Mouse (Mus musculus) frontal cortex, postnatal 36 days (tissue): ENCODE results near the gene H1foo.

Experiments
- DNase-seq, 2 experiments: peaks; one replicate each; pipeline ENCODE4 v3.0.0; 2022; ENCODE audit warnings: low spot score in 2 of 2

The H1foo gene

DNA sequence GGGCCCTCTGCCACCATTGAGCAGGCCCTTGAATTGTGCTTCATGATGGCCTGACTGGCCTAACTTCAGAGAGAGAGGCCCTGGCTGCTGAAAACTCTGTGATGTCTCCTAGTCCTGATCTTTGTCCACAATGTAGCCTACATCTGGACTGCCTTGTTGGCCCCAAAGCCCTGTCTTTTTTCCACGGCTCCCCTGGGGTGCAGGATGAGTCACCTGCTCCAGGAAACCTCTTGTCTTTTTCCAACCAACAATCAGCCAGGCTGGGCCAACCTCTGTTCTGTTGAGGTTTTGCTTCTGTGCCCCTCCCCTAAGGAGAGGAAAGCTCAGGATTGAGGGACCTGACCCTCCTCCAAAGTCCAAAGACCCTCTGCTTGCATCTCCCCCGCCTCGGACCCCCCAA, 17.0 kb downstream of the H1foo start:
- no peak for DNase-seq

DNA sequence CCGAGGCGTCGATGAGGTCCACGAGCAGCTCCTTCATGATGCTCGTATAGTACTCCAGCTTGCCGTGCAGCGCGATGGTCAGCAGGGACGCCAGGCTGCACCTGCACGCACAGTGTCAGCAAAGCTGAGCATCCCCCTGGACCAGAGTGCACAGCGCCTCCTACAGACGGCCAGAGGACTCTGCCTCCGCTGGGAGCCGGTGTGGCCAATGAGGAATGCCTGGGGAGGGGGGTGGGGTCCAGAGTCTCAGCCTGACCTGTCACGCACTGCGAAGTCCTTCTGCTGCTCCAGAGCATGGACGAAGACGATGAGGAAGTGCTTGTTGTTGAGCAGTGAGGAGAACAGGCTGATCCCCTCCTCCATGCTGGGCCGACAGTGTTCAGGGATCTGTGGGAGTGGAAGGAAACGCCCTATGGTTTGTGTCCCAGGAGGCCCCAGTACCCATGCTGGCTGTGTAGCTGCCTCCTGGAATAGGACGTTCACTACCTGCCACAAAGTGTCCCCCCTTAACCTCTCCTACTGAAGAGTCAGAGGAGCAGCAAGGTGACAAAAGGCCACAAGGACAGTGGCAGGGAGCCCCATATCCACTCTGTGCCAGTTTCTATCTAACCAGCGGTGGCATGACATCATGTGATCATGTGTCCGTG, 17.8 kb downstream of the H1foo start:
- no peak for DNase-seq

DNA sequence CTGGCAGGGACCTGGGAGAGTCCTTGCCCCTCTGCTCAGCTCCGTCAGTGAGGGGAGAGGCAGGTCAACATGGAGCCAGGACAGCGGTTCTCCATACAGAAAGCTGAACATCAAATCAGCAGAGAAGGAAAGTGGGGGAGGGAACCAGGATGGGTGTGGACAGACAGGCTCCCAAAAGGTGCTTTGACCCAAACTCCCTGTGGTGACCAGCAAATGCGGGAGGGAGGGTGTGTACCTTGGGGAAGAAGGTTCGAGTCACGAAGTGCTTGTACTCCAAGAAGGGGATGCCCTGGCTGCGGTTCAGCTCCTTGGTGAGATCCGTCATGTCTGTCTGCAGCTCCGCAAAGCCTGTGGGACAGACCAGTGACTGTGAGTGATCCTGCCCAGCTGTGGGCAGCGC, 18.9 kb downstream of the H1foo start:
- DNase-seq: no peak

- DNase-seq: no peak
Observed at GRCm38 (mm10) chr6:115966227-115966966, 21.7 kb downstream of the H1foo start.

- no peak for DNase-seq
Observed at GRCm38 (mm10) chr6:115967291-115967880, 22.6 kb downstream of the H1foo start.

GRCm38 (mm10) chr6:115968086-115968485, 23.3 kb downstream of the H1foo start:
- DNase-seq: no peak

GRCm38 (mm10) chr6:115968700-115969099, 24.0 kb downstream of the H1foo start:
- no peak for DNase-seq

GRCm38 (mm10) chr6:115969103-115969502, 24.4 kb downstream of the H1foo start:
- DNase-seq: no peak

GRCm38 (mm10) chr6:115969952-115970351, 25.2 kb downstream of the H1foo start:
- no peak for DNase-seq

- no peak for DNase-seq
Observed at GRCm38 (mm10) chr6:115971273-115972060, 26.7 kb downstream of the H1foo start.

GRCm38 (mm10) chr6:115972083-115972764, 27.5 kb downstream of the H1foo start:
- no peak for DNase-seq

DNA sequence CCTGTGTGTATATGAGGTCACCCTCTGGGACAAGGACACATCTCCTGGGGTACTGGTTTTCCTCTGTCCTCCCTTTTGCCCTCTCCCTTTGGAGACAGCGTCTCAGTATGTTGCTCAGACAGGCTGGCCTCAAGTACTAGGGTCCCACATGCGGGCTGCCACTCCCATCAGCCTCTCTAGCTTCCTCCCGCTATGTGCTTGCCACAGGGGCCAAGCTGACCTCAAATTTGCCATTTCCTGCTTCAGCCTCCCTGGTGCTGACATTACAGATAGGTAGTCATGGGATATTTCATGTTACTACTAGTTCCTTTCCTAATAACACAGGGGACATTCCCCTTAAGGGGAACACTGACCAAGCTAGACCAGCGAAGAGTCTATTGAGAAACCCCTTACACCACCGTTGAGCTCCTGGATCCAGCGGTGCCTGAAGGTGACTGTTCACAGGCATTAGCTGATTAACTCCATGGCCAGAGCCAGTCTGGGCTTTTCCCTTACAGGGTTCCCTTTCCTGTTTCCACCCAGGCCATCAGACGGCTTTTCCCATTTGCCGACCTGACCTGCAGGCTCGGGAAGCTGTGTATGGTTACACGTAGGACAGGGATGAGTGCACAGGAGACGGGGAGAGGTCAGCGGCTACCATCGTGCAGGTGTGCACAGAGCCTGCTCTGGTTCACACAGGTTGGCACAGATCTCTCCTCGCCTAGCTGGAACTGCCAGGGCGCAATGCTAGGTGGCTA, 28.6 kb downstream of the H1foo start:
- DNase-seq: no peak

DNA sequence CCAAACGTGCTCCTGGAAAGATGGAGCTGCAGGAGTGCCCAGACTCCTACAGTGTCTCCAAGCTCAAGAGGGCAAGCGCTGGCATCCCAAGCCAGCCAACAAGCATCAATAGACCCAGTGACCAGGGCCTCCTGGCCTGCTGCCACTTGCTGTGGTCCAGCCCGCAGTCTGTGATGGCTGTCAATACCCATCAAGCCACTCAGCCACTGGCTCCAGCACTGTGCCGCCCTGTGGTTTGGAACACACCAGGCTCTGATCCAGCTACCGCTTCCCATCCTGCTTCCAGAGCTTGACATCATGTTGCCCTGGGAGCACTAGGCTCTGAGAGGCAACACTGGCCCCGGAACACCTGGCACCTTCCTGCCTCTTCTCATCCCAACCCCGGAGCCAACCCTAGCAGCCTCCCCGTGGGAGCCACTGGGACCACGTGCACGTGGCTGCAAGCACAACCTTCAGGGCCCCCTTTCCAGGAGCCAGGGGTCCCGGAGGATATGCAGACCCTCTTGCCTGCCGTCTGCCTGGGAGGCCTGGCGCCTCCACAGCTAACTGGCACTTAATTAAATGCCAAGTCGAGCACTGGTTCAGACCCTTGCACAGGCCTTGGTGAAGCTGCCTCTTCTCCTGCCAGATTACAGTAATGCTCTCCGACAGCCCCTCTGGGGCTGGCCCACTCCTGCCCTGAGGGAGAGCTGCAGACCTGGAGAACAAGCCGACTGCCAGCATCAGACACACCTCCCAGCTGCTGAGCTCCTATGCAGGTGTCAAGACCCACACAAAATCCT, 29.3 kb downstream of the H1foo start:
- no peak for DNase-seq

DNA sequence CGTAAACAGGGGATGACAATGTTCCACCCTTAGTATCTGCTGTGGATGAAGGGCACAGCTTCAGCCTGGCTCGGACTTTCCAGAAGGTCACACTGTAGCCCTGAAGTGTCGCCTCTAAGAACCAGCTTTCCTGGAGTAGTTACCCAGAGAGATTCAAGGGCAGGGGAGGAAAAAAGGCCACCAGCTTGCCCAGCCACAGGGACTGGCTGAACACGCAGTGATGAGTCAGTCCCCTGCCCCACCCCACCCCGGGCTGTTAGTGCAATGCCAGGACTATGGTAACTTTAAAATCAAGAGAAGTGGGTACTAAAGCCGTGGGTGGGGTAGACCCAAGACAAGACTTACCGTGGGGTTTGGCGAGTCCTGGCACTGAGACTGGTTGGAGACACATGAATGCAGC, 30.9 kb downstream of the H1foo start:
- no peak for DNase-seq

- DNase-seq: no peak
Observed at GRCm38 (mm10) chr6:115977810-115978209, 33.1 kb downstream of the H1foo start.

- DNase-seq: no peak
Observed at GRCm38 (mm10) chr6:115978596-115978995, 33.9 kb downstream of the H1foo start.

GRCm38 (mm10) chr6:115982889-115983288, 38.2 kb downstream of the H1foo start:
- DNase-seq: no peak

DNA sequence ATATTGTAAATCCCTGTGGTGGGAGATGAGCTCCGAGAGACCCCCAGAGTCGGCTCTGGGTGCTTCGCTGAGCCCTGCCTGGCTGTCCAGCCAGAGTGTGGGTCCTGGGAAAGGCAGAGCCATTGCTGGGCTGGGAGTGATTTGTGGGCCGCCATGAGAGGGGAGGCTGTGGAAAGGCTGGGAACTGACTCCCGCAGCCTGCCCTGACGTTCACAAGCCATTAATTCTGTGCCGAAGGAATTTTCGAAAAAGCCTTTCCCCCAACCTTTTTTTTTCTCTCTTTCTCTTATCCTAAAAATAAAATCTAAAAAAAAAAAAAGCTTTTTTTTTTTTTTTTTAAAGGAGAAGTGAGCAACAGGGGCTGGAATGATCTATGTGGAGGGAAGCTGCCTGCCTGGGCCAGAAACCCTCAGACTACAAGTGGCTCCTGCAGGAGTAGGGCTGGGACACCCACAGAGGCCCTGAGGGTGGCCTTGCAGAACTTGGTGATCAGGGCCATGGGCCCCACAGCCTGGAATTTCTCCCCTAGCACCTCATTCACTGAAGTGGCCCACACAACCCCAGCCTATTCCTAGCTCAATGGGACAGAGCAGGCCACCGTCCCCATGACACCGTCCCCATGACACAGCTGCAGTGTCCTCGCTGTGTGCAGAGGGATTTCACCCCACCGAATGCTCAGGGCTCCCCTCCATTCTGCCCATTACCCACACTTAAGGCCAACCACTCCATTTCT, 38.7 kb downstream of the H1foo start:
- no peak for DNase-seq

- no peak for DNase-seq
Observed at GRCm38 (mm10) chr6:115984580-115984979, 39.8 kb downstream of the H1foo start.

- no peak for DNase-seq
Observed at GRCm38 (mm10) chr6:115985622-115986021, 40.9 kb downstream of the H1foo start.
